Mouse (Mus musculus) adrenal gland, postnatal 0 days (tissue): ENCODE measurements around the gene Insig1. TPM values are rescaled to one million over a fixed set of nuclear protein-coding genes. Genes with fewer than 3 reads are reported as not detected.

ENCODE experiments used
- polyA plus RNA-seq: library from polyadenylated mRNA; unstranded; fragments of >200 nt; fragmentation: Nextera tagmentation; extraction: Ambion mirVana; gene quantifications from 2 replicates; pipeline ENCODE4 v1.2.1, GENCODE M21; 2015

Gene Insig1
- 40.8 and 48.6 TPM in 2 replicates for polyA plus RNA-seq

GRCm38 (mm10) chr5:28070828-28071455 lies at the start of gene Insig1:
Insig1 (plus strand) TSS chr5:28071363.

Other genes starting within 250 kb of the Insig1 start
- gene Htr5a, start 229.2 kb upstream of the Insig1 start, polyA plus RNA-seq, result 0.03 TPM in 1 of 2 replicates, not detected in the other
- not detected in 2 replicates for gene En2, start 94.3 kb downstream of the Insig1 start, polyA plus RNA-seq
- gene Cnpy1, start 174.4 kb downstream of the Insig1 start, polyA plus RNA-seq, result 0.16 TPM in 1 of 2 replicates, not detected in the other
- gene Rbm33, start 245.8 kb downstream of the Insig1 start, polyA plus RNA-seq, result 7.8 and 8.7 TPM in 2 replicates